Mouse (Mus musculus): Measurements from ENCODE around the gene Galns.

The Galns gene

GRCm38 (mm10) chr8:122568109-122568504, 43.2 kb downstream of the Galns start:
- no peak for DNase-seq (ENCODE audit: low spot score in 2 of 2)

DNA sequence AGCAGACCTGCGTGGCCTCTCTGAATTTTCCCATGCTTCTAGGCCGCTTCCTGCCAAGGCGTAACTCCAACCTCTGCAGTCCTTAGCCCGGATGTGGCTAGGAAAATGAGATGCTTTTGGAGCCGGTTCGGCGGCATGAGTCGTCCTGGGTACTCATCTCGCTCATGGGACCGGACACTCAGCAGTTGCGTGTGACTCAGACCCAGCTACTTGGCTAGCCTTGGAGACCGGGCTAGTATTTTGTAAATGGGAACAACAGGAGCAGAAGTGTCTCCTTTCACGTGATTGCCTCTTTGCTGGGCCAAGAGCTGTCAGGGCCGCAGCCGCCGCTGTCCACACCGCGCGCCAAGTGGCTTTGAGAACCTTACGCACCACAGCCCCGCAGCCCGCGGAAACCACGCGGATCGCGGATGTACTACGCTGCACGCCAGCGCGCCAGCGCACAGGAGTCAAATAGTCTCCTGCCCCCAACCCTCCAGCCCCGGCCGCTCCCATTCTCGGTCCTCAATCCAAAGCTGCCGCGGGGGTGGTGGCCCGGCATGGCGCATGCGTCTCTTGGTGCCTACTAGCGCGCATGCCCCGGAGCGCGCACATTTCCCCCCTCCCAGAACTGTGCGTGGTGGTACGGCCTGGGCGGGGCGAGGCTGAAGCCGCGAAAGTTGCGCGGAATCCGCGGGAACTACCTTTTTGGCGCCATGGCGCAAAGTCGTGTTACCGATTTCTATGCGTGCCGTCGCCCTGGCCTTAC, 43.7 kb downstream of the Galns start, which contains the start of gene Cdt1:
Cdt1 (plus strand) TSS at position 655 of the 748 bp plus-strand sequence.
- DNase-seq (ENCODE audit: low spot score in 2 of 2), result peak; percentile 94 to 95

DNA sequence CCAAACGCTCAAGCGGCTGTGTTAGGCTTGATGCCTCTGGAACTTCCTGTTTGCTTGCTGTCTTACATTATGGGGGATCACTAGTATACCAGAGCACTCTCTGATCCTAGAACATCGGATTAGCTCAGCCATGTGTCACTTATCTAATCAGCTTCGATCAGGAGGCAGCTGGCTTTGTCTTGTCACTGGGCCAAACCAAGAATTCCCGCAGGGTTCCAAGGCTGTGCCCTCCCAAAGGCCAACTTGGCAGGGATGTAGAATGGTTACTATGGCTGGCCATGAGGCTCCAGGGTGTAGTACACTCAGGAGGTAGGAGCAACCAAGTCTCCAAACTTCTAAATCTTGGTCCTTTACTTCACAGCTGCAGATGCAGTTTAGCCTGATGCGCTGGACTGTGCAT, 44.5 kb downstream of the Galns start:
- peak; percentile 51 to 73 for DNase-seq (ENCODE audit: low spot score in 2 of 2)

GRCm38 (mm10) chr8:122564363-122565352, 46.6 kb downstream of the Galns start:
- no peak for DNase-seq (ENCODE audit: low spot score in 2 of 2)

- peak in 1 of 2 experiments; percentile 52 for DNase-seq (ENCODE audit: low spot score in 2 of 2)
These were observed 50.1 kb downstream of the Galns start for GRCm38 (mm10) chr8:122561199-122561598.

- DNase-seq (ENCODE audit: low spot score in 2 of 2), result no peak
These were observed 52.5 kb downstream of the Galns start for GRCm38 (mm10) chr8:122558671-122559349.

DNA sequence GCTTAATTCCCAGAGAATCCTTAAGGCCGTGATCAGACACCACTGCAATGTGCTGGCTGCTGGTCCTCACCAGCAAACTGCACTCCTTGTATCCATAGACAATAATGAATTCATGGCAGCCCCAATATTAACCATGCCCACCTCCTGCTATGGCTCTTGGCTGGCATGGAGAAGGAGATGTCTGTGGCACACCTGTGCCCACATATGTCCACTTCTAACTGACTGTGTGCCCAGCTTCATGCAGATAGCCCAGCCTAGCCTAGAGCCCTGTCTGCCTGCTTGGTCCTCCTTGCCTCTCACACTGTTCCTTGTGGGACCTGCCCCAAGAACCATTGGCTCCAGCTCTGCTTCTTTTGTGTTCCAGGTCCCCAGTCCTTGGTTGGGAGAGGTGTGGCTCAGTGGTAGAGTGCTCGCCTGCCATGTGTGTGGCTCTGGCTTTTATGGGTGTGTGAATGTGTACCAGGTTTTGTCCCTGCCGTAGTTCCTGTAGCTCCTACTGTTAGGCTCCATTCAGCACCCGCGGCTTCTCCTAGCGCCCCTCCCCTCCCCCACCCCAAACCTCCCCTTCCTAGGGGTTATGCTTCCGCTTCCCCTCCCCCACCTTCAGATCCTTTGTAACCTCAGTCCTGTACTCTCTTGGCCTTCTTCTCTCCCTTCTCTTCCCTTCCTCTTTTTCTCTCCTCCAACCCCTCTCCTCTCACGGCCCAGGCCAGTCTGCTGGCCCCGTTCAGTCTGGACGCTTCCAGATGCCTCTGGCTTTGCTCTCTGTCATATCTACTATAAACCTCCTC, 53.8 kb downstream of the Galns start:
- DNase-seq (ENCODE audit: low spot score in 2 of 2), result no peak

DNA sequence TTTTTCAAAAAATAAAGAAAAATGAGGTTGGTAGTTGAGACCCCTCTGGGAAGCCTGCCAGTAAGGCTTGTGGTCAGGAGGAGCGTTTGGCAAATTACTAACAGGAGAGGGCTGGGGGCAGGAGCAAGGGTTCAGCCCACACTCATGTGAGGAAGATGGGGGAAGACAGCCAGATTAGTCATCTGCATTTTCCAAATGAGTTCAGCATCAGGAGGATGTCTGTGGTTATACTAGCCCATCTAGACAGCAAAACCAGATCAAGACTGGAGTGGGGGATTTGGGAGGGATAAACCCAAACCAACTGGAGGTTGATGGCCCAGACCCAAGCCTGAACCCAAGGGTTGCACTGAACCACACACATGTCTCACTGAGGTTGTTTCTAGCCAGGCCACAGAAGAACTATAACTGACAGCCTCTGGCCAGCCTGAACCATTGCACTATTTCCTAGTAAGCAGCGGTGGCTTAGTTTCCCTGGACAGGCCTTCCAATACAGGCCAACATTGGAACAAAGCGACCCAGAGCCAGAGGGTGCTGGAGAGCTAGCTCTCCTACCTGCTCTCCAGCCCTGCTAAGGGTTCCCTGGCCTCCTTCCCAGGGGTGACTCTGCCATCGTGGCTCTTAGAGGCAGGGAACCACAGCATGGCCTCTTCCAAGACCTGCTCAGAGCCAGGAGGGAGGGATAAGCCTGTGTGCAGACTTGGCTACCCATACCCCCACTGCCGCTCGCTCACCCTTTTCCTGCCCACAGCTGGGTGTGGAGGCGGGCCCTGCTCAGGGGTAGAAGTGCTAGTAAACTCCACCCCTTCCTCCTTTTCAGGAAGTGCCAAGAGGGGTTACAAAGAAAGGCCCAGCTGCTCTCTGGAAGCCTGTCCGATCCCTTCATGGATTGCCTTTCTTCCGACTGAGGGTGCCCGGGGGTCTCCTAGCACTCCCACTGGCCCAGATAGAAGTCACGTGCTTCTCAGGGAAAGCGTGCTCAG, 54.9 kb downstream of the Galns start:
- peak; percentile 70 to 81 for DNase-seq (ENCODE audit: low spot score in 2 of 2)

DNA sequence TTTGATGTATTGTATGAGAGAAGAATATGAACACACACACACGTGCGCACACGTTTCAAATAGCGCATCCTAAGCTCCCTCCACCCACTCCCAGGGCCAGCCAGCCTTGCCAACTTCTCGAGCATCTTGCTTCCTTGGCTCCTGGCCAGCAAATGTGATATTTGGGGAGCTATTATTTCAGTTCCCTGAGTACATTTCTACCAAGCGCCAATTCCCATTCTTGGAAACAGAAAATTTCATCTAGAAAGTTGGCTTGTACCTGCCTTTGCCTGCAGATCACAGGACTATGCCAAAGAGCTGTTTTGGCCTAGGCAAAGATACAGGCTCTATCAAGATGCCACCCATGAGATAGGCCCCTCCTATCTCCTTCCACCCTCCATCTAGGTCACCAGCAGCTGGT, 56.5 kb downstream of the Galns start:
- no peak for DNase-seq (ENCODE audit: low spot score in 2 of 2)

GRCm38 (mm10) chr8:122551265-122552051, 59.8 kb downstream of the Galns start, which contains the start of gene Piezo1:
TSS of gene Piezo1 (minus strand) at chr8:122551329.
- DNase-seq (ENCODE audit: low spot score in 2 of 2), result peak; percentile 91 to 92

DNA sequence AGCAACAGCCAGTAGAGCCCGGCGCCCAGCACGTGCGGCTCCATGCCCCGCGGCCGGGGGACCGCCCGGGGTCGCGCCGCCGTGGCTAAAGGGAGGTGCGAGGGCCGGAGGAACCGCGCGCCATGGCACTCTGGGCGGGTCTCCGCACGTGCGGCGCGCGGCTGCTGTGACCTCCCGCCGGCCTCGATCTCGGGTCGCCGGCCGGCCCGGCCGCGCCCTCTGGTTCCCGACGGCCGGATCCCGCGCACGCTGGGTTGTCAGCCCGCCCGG, 60.3 kb downstream of the Galns start:
- DNase-seq (ENCODE audit: low spot score in 2 of 2), result no peak

GRCm38 (mm10) chr8:122550234-122550994, 60.8 kb downstream of the Galns start:
- no peak for DNase-seq (ENCODE audit: low spot score in 2 of 2)

DNA sequence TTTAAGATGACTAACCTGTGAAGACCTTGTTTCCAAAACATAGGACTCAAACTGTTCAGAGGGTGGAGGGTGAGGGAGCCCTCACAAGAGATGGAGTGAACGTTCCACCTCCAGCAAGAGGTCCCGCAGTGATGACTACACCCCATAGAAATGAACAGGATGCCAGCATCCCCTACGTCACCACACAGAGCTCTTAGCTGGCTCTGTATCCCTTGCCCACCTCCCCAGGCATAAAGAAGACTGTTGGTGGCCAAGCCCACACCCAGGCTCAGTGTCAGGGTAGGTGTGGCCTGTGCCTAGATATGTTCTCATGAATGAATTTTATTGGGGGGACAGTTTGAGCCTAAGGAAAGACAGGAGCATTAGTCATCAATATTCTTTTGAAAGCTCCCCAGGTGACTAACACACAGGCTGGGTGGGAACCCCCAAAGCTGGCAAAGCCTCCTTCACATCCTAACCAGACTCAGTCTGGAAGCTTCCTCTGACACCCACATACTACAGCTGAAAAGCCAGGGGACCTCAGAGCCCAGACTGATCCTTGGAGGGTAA, 62.3 kb downstream of the Galns start:
- no peak for DNase-seq (ENCODE audit: low spot score in 2 of 2)

DNA sequence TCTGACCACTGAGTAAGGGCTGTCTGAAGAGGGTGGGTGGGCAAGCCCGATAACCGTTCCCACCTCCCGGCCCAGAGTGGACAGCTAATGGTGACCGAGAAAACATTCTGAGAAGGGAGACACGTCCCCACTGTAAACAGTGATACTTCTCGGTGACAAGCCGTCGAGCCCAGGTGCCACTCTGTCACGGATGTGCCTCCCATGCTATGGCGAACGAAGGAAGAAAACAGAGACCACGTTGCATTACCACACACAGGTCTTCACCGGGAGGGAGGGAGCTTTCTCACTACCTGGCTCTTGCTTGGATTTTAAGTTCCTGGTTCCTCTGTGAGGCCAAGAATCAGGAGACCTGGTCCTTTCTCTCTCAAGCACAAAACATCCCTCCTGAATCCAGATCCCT, 62.9 kb downstream of the Galns start:
- no peak for DNase-seq (ENCODE audit: low spot score in 2 of 2)

- peak; percentile 41 to 61 for DNase-seq (ENCODE audit: low spot score in 2 of 2)
These were observed 63.4 kb downstream of the Galns start for GRCm38 (mm10) chr8:122547815-122548214.

GRCm38 (mm10) chr8:122546811-122547453, 64.3 kb downstream of the Galns start:
- peak; percentile 85 to 86 for DNase-seq (ENCODE audit: low spot score in 2 of 2)

DNA sequence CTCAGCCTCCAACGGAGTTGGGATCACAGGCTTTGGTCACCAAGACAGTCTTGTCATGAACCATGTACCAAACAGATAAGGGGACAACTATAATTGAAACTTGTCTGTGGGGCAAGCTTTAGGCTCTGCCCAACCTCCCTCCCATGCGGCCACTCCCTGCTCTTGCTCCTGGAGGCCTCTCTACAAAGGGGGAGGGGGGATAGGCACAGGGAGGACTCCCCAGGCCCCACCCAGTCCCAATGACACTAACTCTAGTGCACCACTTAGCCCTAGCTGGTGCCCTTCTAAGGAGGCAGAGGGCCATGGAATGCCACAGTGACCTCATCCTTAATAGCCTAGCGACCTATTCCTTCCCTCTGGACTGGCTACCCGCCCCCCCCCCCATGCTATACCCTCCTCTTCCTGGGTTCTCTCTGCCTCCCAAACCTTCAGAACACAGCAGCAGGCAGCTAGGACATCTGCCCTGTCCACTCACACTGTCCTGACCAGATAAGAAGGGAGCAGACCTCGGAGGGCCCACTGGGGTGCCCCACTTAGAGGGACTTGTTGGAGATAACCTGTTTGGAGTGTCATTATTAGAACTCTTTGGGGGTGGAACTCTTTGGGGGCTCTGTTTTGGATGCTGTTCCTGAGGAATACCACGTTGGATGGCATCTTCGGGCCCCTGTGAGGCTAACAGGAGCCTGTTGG, 65.1 kb downstream of the Galns start:
- DNase-seq (ENCODE audit: low spot score in 2 of 2), result no peak

Measured in heart, adult 9 months (tissue).